Mouse (Mus musculus) cerebellum, adult 2 months (tissue): Measurements from ENCODE around the gene Cfap43.

ENCODE experiments used
- CTCF ChIP-seq: fragments of 200-500 bp; IDR thresholded peaks from 2 replicates; pipeline ENCODE4 v1.5.1; 2011; ENCODE audit warnings: low read depth, mild to moderate bottlenecking, control low read depth, low read length, moderate library complexity, borderline replicate concordance; ENCODE audit not compliant: insufficient read depth
- POLR2A ChIP-seq: fragments of 200-500 bp; IDR thresholded peaks from 2 replicates; pipeline ENCODE4 v1.6.1; 2011; ENCODE audit warnings: low read length, control low read depth, borderline replicate concordance; ENCODE audit not compliant: insufficient read depth

DNA sequence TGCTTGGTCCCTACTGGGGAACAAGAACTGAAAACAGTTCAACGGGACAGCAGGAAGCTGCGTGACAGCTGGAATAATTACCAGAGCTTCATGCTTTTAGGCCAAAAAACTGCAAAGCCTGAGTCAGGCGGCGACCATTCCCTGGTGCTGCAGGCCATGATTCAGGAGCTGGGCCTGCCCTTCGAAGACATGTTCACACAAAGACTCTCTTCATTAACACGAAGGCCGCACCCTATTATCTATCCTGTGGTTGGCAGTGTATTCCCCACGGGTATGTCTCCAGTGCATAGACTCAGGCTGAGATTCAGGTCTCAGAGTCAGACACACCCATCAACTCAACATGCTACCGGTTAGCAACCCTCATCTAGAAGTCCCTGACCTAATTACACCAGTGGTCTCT is 220.8 kb downstream of the Cfap43 start:
- TF ChIP-seq POLR2A: no peak
- no peak for TF ChIP-seq CTCF
